Mouse (Mus musculus) cerebellum, adult 18-20 months (tissue): ENCODE measurements around the gene Lrrk1.
"Not testable (repeated sequence)": the region's sequence is repeated elsewhere in the genome, so short reads cannot be mapped to it uniquely, and the experiment has no call there.

Source experiments
- DNase-seq, 2 experiments: peaks; one replicate each; pipeline ENCODE4 v3.0.0; 2021

Gene Lrrk1

DNA sequence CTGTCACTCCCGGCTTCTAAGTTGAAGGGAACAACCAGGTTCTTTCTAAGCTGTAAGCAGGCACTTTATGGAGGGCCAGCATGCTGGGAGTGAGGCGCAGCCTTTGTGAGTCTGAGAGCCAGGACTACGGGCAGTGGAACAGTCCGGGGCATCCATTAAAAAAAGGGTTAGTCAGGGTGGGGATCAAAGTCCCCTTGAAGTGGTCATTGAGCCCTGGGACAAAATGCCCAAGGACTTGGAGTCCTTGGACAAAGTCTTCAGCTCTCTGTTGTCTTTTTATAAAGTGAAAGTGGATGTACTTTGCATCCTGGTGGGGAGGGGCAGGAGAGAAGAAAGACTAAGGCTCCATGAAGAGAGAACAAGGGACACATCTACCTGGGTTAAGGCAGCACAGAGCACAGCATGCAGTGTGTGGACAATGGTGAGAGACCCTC, 168.3 kb downstream of the Lrrk1 start:
- DNase-seq = no peak

DNA sequence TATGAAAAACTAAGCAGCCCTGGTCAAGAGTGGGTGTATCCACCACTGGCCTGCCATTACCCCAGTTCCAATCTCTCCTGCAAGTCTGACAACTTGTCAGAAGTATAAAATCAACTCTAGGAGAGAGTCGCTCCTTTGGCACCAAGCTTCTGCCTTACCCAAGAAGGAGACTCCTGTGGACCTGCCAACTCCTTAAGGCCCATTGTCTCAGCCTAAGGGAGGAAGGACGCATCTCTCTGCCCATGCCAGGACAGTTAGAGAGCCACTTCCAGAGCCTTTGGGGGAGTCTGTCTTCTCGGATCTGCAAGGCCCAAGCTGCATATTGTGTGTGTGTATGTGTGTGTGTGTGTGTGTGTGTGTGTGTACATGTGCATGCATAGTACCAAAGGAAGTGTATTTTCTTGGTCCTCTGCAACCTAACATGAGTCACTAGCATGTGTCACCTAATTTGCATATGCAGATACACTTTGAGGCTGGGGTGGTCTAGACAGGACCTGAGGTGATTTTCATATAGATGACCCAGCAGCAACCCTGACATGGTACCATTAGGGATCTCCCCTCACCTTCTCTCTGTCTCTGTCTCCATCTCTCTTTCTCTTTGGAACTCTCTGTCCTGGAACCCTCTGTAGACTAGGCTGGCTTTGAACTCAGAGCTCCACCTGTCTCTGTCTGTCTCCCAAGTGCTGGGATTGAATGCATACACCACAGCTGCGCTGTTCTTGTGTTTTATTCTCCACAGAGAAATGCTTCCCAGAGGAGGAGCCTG, 168.9 kb downstream of the Lrrk1 start:
- DNase-seq = no peak

DNA sequence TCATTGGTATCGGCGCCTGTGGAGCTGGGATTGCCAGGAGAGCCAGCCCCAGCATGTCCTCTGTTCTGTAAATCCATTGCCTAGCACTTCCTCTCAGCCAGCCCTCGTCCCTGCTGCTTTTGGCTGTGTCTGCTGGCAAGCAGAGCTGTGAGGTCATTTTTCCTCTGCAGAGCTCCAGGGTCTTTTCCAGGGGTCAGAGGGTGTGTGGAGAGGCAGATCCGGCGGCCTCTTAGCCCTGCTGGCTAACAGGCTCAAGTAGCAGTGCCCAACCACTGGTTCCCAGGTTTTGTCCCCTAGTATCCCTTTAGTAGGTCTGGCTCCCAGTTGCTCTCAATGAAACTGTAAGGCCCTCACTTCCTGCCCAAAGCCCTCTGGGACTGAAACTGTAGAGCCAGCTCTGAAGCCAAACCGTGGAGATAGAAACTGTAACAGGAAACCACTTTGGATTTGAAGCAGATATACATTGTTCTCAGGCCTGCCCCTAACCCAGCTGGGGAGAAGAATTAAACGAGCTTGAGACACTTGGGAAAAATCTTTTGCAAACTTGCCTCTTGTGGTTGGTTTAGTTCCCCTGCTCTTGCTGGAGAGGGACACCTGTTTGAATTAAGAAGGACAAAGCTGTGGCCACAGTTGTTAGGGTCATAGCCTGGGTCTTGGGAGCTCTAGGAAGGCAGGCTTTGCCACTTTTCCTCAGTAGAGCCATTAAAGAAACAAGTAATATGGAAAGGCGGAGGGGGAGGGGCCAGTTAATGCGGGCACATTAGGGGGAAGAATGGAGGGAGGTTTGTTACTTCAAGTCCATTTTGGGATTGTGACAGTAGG, 169.7 kb downstream of the Lrrk1 start:
- DNase-seq = peak; percentile 42 to 52

DNA sequence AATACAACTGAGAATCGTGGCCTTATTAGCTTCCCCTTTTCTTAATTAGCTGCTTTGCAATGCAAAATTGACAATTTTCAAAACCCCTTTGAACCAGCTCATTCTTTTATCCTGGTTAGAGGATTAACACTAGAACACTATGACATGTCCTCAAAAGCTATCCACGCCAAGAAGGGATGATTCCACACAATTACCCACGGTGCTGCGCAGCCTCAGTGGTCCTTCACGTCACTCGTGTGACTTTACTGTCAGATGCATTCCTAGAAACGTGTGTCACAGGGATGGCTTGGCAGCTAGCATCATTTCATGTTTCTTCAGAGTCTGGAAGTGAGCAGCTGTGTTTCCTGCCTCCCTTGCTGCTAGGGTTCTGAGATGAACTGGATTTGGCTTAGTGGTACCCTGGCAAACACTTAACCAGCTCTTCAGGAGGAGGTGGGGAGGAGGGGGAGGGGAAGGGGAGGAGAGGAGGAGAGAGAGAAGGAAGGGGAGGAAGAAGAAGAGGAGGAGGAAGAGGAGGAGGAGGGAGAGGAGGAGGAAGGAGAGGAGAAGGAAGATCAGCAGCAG, 170.5 kb downstream of the Lrrk1 start:
- no peak for DNase-seq

DNA sequence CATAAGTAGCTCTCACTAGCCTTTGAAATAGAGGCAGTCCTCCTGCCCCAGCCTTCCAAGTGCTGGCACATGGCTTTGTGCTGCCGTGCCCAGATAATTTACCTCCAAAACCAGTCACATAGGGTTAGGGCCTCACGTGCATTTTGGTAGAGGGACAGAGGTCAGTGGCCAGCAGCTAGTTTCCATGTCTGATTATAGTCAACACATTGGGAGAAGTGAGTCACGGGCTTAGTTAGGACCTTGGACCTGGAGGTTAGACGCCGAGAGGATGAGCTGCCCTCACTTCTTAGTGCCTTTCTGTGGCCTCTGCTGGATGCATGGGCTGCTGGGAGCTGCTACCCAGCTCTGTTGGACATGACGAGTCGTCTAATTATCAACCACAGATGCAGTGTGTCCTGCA, 171.1 kb downstream of the Lrrk1 start:
- no peak for DNase-seq

DNA sequence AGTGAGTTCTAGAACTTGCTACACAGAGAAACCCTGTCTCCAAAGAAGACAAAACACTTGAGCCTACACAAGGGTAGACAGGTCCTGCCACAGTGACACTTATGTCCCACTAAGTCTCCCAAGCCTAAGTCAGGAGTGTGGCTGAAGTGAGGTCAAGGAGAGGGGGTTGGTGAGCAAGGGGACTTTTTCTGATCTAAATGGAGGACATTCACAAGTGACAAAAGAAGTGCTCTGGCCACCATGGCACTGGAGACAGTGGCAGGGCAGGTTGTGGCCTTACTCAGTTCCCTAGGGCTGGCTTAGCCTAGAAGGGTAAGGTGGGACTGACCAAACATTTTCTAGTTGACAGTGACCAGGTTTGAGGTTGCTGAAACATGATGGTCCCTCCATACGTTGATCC, 172.2 kb downstream of the Lrrk1 start:
- DNase-seq = no peak

DNA sequence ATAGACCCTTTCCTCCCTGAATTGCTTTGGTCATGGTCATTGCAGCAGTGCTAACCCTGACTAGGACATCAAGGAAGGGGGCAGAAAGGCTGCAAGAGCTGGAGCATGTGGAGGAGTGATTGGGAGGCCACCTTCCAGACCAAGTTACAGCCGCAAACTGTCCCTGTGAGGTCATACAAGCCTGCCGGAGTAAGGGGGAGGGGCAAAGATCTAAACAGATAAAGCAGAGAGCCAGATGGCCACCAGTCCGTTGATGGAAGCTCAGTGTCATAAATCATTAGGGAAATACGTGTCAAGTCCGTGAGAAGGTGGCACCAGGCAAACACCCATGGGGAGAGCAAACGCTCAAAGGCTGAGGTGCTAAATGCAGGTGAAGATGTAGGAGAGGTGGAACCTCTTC, 173.7 kb downstream of the Lrrk1 start:
- DNase-seq = no peak

DNA sequence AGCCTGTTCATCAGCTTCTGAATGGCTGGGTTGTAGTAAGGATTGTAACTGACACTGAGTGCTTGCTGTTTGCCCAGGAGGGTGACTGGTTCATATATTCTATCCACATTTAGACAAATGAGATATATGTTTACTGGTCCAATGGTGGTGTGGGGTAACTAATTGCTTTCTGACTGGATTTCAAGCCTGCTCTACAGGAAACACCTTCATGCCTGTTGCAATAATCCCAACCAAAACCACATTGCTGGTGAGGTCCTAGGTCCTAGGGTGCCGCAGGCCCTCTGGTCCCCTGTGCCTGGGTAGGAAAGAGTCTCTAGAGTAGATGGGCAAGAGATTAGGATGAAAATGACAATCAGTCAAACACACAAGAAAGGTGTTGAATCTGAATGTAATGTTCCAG, 175.3 kb downstream of the Lrrk1 start:
- no peak for DNase-seq

DNA sequence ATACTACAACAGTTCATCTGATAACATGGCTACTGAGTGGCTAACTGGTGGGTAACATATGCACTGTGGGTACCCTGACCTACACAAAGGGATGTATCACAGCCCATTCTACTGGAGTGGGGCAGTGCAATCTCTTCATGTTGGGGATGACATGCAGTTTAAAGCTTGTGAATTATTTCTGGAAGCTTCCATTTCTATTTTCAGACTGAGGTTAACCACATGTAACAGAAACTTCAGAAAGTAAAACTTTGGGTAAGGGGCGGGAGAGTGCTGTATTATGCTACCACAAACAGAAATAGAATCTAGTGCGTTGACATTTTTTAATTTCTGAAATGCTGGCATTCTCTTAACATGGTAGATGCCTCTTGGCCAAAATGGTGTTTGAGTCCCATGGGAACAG, 178.2 kb downstream of the Lrrk1 start:
- DNase-seq = no peak

DNA sequence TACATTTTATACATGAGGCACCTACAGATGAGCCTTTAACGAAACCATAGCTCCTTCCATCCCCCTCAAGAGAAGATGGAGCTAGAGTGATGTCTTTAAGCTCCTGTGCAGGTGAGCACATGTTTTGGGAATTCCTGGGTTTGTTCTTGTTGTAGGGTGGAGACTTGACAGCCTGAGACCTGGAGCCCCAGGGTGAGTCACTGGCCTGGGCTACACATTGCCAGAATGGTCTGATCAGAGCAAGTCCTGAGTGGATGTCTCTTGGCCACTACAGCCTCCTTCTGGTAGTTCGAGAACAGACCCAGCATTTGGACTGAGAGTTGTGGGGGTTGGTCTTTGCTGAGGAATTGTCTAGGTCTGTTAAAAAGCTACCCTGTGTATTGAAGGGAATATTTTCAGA, 186.5 kb downstream of the Lrrk1 start:
- DNase-seq = no peak

DNA sequence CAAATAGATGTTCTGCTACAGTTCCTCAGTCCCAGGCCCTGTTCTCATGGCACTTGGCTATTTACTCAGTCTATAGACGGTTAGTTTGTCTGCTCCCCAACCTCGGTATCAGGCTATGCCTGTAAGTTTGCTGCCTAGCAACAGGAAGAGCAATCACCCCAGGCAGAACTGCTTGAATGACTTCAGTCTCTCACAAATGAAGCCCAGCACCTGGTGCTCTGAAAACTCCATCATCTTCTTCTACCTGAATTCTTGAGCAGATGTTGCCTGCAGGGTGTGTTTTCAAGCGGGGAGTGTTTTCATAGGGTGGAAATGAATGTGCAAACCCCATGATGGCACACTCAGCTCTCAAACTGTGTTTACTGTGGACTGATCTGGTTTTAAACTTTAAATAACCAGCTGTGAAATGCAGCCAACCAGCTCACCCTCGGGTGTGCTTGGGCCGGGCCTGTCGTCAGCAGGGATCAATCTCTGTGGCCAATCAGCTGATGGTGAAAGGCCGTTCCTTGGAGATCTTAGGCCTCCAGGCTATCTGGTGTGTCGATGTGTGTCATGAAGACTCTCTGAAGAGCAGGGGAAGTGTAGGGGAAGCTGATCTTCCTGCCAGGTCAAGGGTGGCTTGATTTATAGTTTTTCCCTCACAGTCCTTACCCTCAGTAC, 187.2 kb downstream of the Lrrk1 start:
- no peak for DNase-seq

DNA sequence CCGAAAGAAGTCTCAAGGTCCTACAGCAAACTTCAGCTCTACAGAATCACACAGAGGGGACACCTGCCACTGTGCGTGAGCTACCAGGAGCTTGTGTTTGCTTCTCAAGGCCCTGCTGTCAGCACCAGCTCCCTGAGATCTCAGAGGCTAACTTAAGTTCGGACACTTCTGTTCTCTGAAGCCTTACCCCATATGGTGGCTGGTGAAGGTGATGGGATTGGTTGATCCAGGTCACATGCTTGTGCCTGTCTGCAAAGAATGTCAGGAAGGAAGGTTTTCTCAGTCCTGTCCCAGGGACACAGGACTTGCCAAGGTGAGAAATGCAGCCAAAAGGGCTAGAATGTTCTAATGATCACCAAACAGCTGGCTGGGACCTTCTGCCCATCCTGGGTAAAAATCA, 187.8 kb downstream of the Lrrk1 start:
- no peak for DNase-seq

DNA sequence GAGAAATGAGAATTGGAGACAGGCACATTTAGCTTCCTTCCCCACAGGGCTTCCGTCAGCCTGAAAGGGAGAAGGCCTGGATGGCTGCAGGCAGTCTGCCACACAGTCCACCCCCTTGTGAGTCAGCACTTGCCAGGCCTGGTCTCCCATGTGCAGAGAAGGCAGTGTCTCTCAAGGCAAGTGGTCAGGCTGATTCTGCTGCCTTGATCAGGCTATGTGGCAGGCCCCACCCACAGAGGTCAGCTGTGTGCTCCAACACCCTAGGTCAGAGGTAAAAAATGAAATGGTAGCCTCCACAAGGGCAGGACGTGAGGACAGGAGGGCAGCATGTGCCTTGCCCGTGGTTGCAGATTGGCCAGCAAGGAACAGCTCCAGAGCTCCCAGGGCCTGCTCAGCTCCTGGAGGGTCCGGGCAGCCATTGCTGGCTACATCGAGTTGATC, 188.7 kb downstream of the Lrrk1 start:
- DNase-seq = no peak

DNA sequence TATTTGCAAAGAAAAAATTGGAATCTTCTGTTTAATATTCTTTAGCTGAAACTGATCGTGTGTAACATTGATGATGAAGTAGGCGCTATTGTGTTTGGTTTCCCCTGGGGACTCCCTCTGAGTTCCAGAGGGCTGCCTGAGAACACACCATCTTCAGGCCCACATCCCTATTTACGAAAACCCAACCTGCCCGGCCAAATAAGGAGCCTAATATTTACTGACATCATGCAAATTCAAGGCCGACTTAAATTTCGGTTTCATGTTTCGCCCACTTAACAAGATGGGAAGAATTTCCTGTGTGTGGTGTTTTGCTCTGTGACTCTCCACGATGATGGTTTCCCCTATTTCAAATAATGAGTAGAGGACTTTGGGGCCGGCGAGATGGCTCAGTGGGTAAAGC, 189.7 kb downstream of the Lrrk1 start:
- DNase-seq = no peak

DNA sequence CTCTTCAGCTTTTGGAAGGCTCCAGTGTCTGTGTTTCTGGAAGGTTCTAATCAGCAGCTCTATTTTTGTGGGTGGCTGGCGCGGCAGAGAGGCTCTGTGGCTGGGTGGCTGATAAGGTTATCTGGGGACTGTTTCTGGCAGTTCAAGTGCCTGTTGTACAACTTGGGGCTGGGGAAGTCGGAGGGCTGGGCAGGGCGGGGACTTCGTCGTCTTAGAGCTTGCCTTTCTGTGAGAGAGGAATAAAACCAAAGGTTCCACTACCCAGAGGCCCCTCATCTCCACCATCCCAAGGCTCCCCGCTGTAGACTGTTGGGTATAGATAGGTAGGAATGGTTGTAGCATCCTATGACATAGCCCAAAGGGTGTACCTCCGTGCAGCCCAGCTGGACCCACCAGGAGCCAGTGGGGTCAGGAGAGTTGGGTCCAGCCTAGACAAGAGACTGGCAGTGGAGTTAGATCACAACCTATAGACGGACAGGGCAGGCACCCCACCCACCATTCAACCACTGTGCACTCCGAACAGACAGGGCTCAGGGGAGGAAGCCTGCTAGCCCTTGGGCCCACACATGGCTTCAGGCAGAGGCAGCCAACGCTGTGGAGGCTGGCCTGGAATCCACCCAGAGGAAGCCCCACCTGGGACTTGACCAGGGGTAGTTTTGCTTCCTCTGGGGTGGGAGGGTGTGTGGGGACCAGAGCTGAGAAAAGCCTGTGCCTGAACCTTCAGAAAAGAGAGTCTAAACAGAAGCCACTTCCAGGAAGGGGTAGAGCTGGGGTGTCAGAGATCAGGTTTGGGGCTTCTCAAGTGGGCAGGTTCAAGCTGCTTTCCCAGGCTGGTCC, 191.3 kb downstream of the Lrrk1 start:
- no peak for DNase-seq

DNA sequence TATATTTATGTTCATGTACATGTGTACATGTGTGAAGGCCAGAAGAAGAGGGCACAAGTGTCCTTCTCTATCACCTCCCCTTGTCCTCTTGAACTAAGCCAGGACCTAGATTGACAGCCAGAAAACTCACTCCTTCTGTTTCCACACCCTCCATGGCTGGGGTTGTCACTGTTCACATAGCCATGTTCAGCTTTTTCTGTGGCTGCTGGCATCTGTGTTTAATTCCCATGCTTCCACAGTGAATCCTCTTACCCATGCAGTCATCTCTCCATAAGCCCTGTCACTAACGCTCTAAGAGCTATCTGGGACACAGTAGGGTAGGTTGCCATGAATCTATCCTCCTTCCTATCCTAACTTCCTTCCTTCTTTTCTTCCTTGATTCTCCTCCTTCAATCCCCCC, 192.3 kb downstream of the Lrrk1 start:
- no peak for DNase-seq

DNA sequence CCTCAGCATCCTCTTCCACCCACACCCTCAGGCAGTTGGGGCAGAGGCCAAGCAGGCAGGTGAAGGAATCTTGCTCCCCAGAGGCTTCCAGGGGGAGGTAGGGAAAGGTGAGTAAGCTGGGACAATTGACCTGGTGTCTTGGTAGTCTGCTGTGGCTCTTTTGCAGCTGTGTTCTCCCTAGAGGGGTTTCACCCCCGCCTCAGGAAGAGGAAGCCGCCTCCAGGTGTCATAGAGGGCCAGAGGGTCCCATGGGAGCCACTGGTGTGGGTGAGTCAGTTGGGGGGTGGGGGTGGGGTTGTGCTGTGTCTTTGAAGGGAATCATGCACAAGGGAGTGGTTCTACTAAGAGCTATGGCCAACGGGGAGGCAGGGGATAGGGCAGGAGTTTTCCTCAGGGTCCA, 193.6 kb downstream of the Lrrk1 start:
- DNase-seq = no peak

DNA sequence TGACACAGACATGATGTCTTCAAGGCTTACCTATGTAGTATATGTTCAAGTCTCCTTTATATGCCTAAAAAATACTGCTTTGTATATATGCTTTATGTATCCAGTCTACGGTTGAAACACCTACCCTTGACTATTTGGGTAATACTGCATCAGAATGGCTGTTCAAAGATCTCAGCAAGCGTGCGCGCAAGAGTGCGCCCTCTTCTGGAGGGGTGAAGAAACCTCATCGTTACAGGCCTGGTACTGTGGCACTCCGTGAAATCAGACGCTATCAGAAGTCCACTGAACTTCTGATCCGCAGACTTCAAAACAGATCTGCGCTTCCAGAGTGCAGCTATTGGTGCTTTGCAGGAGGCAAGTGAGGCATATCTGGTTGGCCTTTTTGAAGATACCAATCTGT, 197.8 kb downstream of the Lrrk1 start:
- not testable (repeated sequence) for DNase-seq

DNA sequence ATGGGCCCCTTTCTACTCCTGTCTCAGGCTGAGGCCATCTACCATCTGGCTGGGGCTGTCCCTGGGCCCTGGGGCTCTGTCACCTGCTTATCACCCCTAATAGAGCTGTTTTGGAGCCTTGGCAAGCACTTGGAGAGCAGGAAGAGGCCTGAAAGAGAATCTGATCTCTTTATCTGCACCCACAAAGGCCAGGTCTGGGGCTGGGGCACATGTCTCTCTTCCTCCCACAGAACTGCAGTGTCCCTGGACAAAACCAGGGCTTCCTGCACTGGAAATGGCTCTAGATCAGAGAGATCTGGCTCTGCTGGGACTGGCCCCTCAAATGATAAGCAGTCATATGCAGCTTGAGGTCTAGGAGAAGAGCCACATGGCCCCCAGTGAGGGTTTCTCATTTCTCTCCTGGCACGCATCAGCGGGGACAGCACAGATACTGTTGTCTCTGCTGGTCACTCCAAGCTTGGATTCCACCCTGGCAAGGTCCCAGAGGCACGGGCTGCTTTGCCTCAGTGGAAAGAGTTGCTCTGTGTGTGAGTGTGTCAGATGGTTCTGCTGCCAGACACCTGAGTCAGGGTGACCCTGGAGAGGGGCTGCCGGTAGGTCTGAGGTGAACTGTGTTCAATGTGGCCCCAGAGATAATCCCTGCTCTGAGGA, 200.4 kb downstream of the Lrrk1 start:
- no peak for DNase-seq

DNA sequence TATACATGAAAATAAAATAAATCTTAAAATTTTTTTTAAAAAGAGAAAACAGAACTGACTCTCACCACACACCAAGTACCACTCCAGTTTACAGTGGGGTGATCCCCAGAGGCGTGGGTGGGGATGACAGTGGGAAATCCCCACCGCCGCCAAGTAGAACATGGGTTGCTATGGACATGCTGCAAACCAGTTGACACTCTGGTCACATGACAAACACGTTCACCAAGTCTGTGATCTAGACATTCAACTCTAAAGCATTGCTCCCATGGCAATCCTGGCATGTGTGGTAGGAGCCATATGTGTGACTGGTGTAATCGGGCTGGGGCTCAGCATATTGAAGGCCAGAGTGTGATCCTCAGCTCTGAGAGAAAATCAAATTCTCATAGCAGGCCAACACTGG, 202.8 kb downstream of the Lrrk1 start:
- DNase-seq = no peak

DNA sequence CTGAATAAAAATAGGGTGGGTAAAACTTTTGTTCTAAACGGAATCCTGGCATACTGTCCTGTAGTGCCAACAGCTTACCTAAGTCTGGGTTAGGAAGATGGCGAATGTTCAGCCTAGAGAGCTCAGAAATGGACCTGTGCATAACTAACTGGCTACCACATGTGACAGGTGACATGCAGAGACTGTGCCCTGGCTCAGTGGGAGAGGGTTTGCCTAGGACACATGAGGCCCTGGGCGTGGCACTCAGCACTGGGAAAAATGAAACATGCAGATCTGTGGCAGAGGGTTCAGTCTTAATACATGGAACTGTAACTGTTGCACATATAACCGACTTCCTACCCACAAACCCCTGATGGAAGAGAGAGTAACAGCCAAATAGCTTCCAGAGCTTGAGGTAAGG, 204.1 kb downstream of the Lrrk1 start:
- DNase-seq = no peak

DNA sequence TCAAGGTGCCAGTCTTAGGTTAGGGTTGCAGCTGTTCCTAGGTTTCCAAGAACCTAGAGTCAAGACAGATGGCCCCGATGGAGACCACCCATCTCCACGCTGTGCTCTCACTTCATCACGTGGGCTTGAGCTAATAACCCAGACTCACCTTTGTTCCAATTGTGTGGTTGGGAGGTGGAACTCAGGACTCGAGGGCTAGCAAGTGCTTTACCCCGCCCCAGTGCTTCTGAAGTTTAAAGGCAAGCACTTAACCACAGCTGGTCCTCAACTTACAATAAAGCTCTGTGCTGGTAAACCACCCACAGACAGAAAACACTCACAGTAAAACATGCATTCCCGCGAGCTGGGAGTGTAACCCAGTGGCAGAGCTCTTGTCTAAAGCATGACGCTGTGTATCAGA, 204.7 kb downstream of the Lrrk1 start:
- DNase-seq = no peak
